Mouse (Mus musculus): ENCODE data around the gene Katna1. TPM values are rescaled to one million over a fixed set of nuclear protein-coding genes. Genes with fewer than 3 reads are reported as not detected.
"Not testable (repeated sequence)": the region's sequence is repeated elsewhere in the genome, so short reads cannot be mapped to it uniquely, and the experiment has no call there.

Gene Katna1
- polyA plus RNA-seq, 1 experiment from 2014 or later = 72.0 TPM

- no peaks in the 10 kb centered on the region for H3K27me3 ChIP-seq (replicated peaks; ENCODE audit: low read depth, poor library complexity, severe bottlenecking)
- H3K4me3 ChIP-seq = peak overlapping the region; percentile 73
- H3K9me3 ChIP-seq = no peaks in the 10 kb centered on the region
- no peak for DNase-seq (ENCODE audit: low spot score)
- H3K36me3 ChIP-seq (replicated peaks) = peaks cover 4% of the 10 kb centered on the region; the same call in 1 of the 2 replicates
- H3K27ac ChIP-seq (replicated peaks) = no peak overlapping the region
- H3K4me1 ChIP-seq = peaks cover 12% of the 10 kb centered on the region
- 26% methylated on average over 3 of the region's 3 CpGs for WGBS
These were observed 1.2 kb downstream of the Katna1 start for GRCm38 (mm10) chr10:7727011-7727410.

DNA sequence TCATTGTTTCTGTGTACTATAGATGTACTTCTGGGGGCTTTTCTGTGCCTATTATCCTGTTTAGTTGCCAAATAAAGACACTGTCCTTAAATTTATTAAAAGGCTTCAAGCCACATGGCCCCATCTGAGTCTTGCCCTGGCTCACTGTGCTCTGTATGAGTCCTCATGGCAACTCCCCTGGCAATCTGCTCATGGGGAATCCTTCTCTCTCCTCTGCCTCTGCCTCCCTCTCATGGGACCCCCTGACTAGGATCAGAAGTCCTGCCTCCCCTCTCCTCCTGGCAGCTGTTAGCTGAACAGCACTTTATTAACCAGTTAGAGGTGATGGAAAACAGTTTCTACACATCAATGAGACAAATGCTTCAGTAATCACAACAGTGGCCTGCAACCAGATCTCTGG is 5.8 kb downstream of the Katna1 start:
- H3K27me3 ChIP-seq (replicated peaks; ENCODE audit: low read depth, poor library complexity, severe bottlenecking) = no peaks in the 10 kb centered on the region
- H3K9me3 ChIP-seq = no peaks in the 10 kb centered on the region
- no peak overlapping the region for H3K4me3 ChIP-seq
- H3K4me1 ChIP-seq = peaks cover 10% of the 10 kb centered on the region
- H3K36me3 ChIP-seq (replicated peaks) = peaks cover 4% of the 10 kb centered on the region; the same call in 1 of the 2 replicates
- no peak overlapping the region for H3K27ac ChIP-seq (replicated peaks)
- no peak for DNase-seq (ENCODE audit: low spot score)

GRCm38 (mm10) chr10:7737122-7737521 is 11.3 kb downstream of the Katna1 start:
- H3K36me3 ChIP-seq (replicated peaks) = peaks cover 26% of the 10 kb centered on the region
- DNase-seq (ENCODE audit: low spot score) = no peak
- H3K27me3 ChIP-seq (replicated peaks; ENCODE audit: low read depth, poor library complexity, severe bottlenecking) = no peaks in the 10 kb centered on the region
- no peaks in the 10 kb centered on the region for H3K9me3 ChIP-seq
- H3K4me3 ChIP-seq = no peak overlapping the region
- H3K27ac ChIP-seq (replicated peaks) = no peak overlapping the region
- no peaks in the 10 kb centered on the region for H3K4me1 ChIP-seq

DNA sequence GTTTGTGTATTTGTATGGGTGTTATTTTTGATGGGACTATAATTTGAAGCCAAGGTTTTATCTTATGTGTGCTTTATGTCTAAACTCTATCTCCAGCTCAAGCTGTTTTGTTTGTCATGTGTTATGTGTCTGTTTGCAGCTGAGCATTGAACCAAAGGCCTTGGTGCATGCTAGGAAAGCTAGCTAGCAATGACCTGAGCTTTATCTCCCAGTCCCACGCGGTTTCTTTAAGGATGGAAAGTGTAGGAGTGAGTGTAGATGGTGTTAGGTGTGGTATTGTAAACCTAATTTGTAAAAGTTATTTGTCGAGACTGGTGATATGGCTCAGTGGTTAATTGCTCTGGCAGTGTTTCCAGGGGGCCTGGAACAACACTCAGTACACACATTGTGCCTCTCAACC is 12.1 kb downstream of the Katna1 start:
- Histone ChIP-seq H3K27me3 (replicated peaks; ENCODE audit: low read depth, poor library complexity, severe bottlenecking) (no peaks in the 10 kb centered on the region), H3K9me3 (no peaks in the 10 kb centered on the region), H3K27ac (replicated peaks) (no peak overlapping the region), H3K4me1 (no peaks in the 10 kb centered on the region), H3K36me3 (replicated peaks) (peaks cover 34% of the 10 kb centered on the region), H3K4me3 (no peak overlapping the region)
- DNase-seq (ENCODE audit: low spot score) = no peak
- 89% methylated on average over 3 of the region's 3 CpGs for WGBS

DNA sequence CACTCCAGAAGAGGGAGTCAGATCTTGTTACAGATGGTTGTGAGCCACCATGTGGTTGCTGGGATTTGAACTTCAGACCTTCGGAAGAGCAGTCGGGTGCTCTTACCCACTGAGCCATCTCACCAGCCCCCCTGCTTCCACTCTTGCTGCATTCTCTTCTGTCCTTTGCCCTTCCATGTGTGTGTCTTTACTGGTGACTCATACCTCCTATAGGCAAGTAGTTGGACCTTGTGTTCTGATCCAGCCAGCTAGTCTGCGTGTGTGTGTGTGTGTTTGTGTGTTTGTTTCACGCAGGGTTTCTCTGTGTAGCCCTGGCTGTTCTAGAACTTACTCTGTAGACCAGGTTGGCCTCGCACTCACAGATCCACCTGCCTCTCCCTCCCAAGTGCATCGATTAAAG is 19.7 kb downstream of the Katna1 start:
- H3K9me3 ChIP-seq; H3K27ac ChIP-seq (replicated peaks); DNase-seq (ENCODE audit: low spot score); H3K27me3 ChIP-seq (replicated peaks; ENCODE audit: low read depth, poor library complexity, severe bottlenecking); H3K4me3 ChIP-seq; H3K4me1 ChIP-seq: not testable (repeated sequence)
- 96% methylated on average over 6 of the region's 6 CpGs for WGBS
- peaks cover 87% of the 10 kb centered on the region for H3K36me3 ChIP-seq (replicated peaks)

DNA sequence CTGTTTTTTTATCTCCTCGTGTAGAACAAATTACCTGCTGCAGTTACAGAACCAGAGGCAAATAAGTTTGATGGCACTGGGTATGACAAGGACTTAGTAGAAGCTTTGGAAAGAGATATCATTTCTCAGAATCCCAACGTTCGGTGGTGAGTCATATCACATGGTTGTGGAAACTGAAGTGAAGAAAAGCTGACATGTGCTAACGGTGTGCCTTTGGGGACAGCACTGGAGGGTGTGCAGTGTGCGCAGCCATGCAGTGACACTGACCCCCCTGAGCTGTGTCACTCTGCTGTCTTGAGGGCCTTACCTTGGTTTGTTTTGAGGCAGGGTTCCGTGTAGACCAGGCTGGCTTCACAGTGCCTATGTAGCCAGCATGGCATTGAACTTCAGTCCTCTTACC is 23.0 kb downstream of the Katna1 start:
- no peaks in the 10 kb centered on the region for H3K4me1 ChIP-seq
- no peaks in the 10 kb centered on the region for H3K9me3 ChIP-seq
- H3K27me3 ChIP-seq (replicated peaks; ENCODE audit: low read depth, poor library complexity, severe bottlenecking) = no peaks in the 10 kb centered on the region
- peaks cover 83% of the 10 kb centered on the region for H3K36me3 ChIP-seq (replicated peaks)
- H3K27ac ChIP-seq (replicated peaks) = no peak overlapping the region
- no peak for DNase-seq (ENCODE audit: low spot score)
- no peak overlapping the region for H3K4me3 ChIP-seq
- 92% methylated on average over 6 of the region's 6 CpGs for WGBS

GRCm38 (mm10) chr10:7757544-7757943 is 31.7 kb downstream of the Katna1 start:
- H3K9me3 ChIP-seq = no peaks in the 10 kb centered on the region
- peaks cover 94% of the 10 kb centered on the region for H3K36me3 ChIP-seq (replicated peaks)
- DNase-seq (ENCODE audit: low spot score) = no peak
- H3K4me3 ChIP-seq = no peak overlapping the region
- WGBS = 90% methylated on average over 2 of the region's 2 CpGs
- H3K27me3 ChIP-seq (replicated peaks; ENCODE audit: low read depth, poor library complexity, severe bottlenecking) = no peaks in the 10 kb centered on the region
- no peak overlapping the region for H3K27ac ChIP-seq (replicated peaks)
- H3K4me1 ChIP-seq = no peaks in the 10 kb centered on the region

GRCm38 (mm10) chr10:7772346-7772745 is 46.5 kb downstream of the Katna1 start:
- Histone ChIP-seq H3K9me3 (no peaks in the 10 kb centered on the region), H3K36me3 (replicated peaks) (peaks cover 98% of the 10 kb centered on the region), H3K4me1 (no peaks in the 10 kb centered on the region), H3K4me3 (no peak overlapping the region), H3K27ac (replicated peaks) (no peak overlapping the region), H3K27me3 (replicated peaks; ENCODE audit: low read depth, poor library complexity, severe bottlenecking) (no peaks in the 10 kb centered on the region)
- 95% methylated on average over 4 of the region's 4 CpGs for WGBS
- DNase-seq (ENCODE audit: low spot score) = no peak

GRCm38 (mm10) chr10:7772769-7773168 is 47.0 kb downstream of the Katna1 start:
- H3K36me3 ChIP-seq (replicated peaks) = peaks cover 98% of the 10 kb centered on the region
- H3K27ac ChIP-seq (replicated peaks) = no peak overlapping the region
- H3K9me3 ChIP-seq = no peaks in the 10 kb centered on the region
- WGBS = 96% methylated on average over 1 of the region's 1 CpGs
- no peak for DNase-seq (ENCODE audit: low spot score)
- H3K27me3 ChIP-seq (replicated peaks; ENCODE audit: low read depth, poor library complexity, severe bottlenecking) = no peaks in the 10 kb centered on the region
- no peaks in the 10 kb centered on the region for H3K4me1 ChIP-seq
- H3K4me3 ChIP-seq = no peak overlapping the region

- Histone ChIP-seq H3K4me1 (peaks cover 6% of the 10 kb centered on the region), H3K27me3 (replicated peaks; ENCODE audit: low read depth, poor library complexity, severe bottlenecking) (no peaks in the 10 kb centered on the region), H3K36me3 (replicated peaks) (peaks cover 76% of the 10 kb centered on the region), H3K9me3 (no peaks in the 10 kb centered on the region), H3K4me3 (no peak overlapping the region), H3K27ac (replicated peaks) (no peak overlapping the region)
- WGBS = 92% methylated on average over 8 of the region's 8 CpGs
- DNase-seq (ENCODE audit: low spot score) = no peak
These were observed 49.6 kb downstream of the Katna1 start for GRCm38 (mm10) chr10:7775421-7775820.

DNA sequence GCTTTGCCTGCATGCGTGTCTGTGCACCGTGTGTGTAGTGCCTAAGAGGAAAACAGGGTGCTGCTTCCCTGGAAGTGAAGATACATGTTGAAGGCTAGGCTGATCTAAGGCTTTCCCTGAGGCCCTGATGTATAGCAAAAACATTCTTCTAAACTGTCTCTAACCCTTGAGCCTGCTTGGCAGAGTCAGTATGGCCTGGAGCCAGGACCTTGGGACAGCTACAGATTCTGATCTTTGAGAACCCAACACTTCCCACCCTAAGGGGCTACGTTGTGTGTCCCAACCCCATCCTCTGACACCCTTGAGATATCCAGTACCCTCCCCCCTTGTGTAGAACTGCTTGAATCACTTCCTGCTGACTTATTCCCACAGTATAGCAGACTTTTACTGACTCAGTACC is 52.6 kb downstream of the Katna1 start:
- H3K27ac ChIP-seq (replicated peaks) = no peak overlapping the region
- DNase-seq (ENCODE audit: low spot score) = no peak
- no peaks in the 10 kb centered on the region for H3K27me3 ChIP-seq (replicated peaks; ENCODE audit: low read depth, poor library complexity, severe bottlenecking)
- no peak overlapping the region for H3K4me3 ChIP-seq
- peaks cover 46% of the 10 kb centered on the region for H3K36me3 ChIP-seq (replicated peaks)
- peaks cover 6% of the 10 kb centered on the region for H3K4me1 ChIP-seq
- WGBS = 93% methylated on average over 3 of the region's 3 CpGs
- no peaks in the 10 kb centered on the region for H3K9me3 ChIP-seq

- Histone ChIP-seq H3K4me3 (peak overlapping the region; percentile 96), H3K4me1 (peaks cover 6% of the 10 kb centered on the region), H3K9me3 (no peaks in the 10 kb centered on the region), H3K27ac (replicated peaks) (peak overlapping the region; percentile 90), H3K27me3 (replicated peaks; ENCODE audit: low read depth, poor library complexity, severe bottlenecking) (no peaks in the 10 kb centered on the region), H3K36me3 (replicated peaks) (peaks cover 32% of the 10 kb centered on the region)
- WGBS = 21% methylated on average over 7 of the region's 7 CpGs
- no peak for DNase-seq (ENCODE audit: low spot score)
These were observed 54.0 kb downstream of the Katna1 start for GRCm38 (mm10) chr10:7779751-7780237.

GRCm38 (mm10) chr10:7780238-7781176 is 54.7 kb downstream of the Katna1 start:
- Histone ChIP-seq H3K27ac (replicated peaks) (peak overlapping the region; percentile 90), H3K27me3 (replicated peaks; ENCODE audit: low read depth, poor library complexity, severe bottlenecking) (no peaks in the 10 kb centered on the region), H3K4me1 (peaks cover 6% of the 10 kb centered on the region), H3K4me3 (peak overlapping the region; percentile 96), H3K36me3 (replicated peaks) (peaks cover 25% of the 10 kb centered on the region), H3K9me3 (no peaks in the 10 kb centered on the region)
- peak; percentile 95 for DNase-seq (ENCODE audit: low spot score)
- WGBS = under 1% methylated on average over 77 of the region's 77 CpGs
